Mouse (Mus musculus) layer of hippocampus, adult 2 months (tissue): ENCODE data around the gene Gart. TPM values are rescaled to one million over a fixed set of nuclear protein-coding genes. Genes with fewer than 3 reads are reported as not detected.

Source experiments
- DNase-seq, 2 experiments: peaks; one replicate each; pipeline ENCODE4 v3.0.0; 2022; ENCODE audit warnings: low spot score in 2 of 2
- H3K27ac ChIP-seq: fragments of 200-600 bp; 2 replicates; pipeline ENCODE4 v1.8.1; 2022
- H3K4me3 ChIP-seq: fragments of 200-600 bp; 2 replicates; pipeline ENCODE4 v1.8.1; 2022; ENCODE audit warnings: mild to moderate bottlenecking
- CTCF ChIP-seq: fragments of 200-600 bp; conservative IDR thresholded peaks from 2 replicates; pipeline ENCODE4 v1.8.1; 2022; ENCODE audit warnings: antibody characterized with exemption, mild to moderate bottlenecking, moderate library complexity
- total RNA-seq, 2 experiments: library from RNA; stranded (reverse); gene quantifications; 2 replicates each; pipeline ENCODE4 v1.2.3; 2021

Gart gene
- total RNA-seq, 2 experiments from 2014 or later = 52.9 to 54.3 TPM

DNA sequence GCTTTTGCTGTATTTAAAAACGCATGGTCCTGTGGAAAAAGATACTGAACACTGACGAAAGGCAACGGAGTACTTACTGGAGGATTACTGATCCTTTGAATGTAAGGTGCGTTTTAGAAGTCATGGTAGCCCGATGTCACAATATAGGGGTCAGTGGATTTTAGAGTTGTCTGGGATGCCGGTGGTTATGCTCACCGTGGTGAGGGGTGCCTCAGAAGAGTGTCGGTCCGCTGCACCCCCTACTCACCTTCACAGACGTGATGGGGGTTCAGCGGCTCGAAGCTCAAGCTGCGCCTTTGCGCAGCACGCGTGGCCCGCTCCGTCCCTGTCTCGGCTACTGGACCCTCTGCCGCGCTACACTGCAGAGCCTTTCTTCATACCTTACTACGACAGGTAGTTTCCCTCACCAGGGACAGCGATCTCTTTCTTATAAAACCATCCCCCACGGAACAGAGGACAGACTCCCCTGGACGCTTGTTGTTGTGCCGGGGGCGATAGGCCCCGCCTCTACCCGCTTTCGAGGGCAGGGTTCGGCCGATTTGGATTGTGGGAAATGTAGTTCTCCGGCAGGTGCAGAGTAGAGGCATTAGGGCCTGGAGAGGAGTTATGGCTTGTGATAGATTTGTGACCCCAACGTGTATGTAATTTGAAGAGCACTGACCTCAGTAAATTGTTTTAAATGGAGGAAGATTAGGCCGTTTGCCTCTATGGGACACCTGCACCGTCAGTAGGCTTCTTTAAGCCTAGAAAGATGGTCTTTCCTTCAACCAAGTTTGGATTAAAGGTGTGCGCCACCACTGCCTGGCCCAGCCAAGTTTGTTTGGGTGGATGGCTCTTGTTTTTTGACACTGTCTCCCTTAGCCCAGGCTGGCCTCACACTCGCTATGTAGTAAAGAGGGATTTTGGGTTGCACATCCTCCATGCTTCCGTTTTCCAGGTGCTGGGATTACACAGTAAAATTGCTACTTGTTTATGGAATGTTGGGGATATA, 27.9 kb downstream of the Gart start, which contains the start of gene Dnajc28:
TSS of gene Dnajc28 (minus strand) at position 516 of the 991 bp plus-strand sequence.
- peak within 1 kb of the TSS; percentile 66 for H3K4me3 ChIP-seq
- no peak for TF ChIP-seq CTCF
- H3K27ac ChIP-seq = peak within 1 kb of the TSS; percentile 96
- DNase-seq = peak; percentile 86 to 91

DNA sequence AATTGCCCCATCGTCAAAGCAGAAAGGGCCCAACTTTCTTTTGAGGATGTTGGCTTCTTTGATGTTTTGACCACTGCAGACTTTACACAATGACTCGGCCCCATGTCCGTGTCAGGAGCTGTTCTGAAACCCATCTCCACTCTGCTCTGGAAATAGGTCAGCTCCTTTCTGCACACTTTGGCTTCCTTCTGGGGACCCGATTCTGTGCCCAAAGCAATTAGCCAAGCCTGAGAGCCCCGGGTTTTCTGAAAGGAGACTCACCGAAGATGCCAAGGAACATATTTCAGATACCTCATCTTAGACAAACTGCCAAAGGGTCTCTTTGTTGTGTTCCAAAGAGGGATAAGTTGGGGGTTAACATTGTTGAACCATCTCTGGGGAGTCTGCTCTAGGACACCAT, 32.2 kb downstream of the Gart start:
- peak in 1 of 2 experiments; percentile 19 for DNase-seq
- H3K4me3 ChIP-seq = no peak overlapping the region
- H3K27ac ChIP-seq = no peak overlapping the region
- TF ChIP-seq CTCF = no peak

DNA sequence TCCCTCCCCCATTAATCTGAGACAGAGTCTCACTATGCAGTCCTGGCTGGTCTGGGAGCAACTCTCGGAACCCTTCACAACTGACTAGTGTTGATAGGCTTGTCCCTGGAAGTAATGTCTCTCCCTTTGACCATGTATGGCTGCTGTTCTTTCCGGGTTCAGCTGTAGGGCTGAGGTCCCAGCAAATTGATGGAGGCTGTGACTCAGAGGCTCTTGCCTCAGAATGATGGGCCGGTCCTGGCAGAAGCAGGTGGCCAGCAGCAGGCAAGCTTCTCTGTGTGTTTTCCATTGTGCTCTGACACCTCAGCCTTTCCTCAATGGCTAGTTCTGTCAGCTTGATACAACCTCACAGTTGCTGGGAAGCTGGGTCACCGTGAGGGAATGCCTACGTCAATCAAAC, 34.2 kb downstream of the Gart start:
- H3K4me3 ChIP-seq = no peak overlapping the region
- no peak for DNase-seq
- H3K27ac ChIP-seq = no peak overlapping the region
- TF ChIP-seq CTCF = no peak

DNA sequence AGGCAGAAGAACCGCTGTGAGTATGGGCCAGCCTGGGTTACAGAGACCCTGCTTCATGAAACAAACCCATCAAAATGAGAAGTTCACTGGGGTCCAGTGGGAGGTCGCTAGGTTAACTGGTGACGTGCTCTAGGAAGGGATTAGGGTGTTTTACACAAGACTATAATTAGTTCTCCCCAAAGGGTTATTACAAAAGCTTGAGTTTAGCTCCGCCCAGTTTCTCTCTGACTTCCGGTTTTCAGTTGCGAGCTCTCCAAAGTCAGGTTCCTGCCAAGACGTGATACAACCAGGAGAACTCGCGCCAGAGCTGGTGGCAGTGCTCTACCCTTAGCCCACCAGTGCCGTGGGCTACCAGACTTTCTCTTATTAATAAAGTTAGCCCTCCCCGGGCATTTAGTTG, 35.5 kb downstream of the Gart start:
- TF ChIP-seq CTCF = no peak
- Histone ChIP-seq H3K4me3 (no peak overlapping the region), H3K27ac (no peak overlapping the region)
- DNase-seq = no peak

DNA sequence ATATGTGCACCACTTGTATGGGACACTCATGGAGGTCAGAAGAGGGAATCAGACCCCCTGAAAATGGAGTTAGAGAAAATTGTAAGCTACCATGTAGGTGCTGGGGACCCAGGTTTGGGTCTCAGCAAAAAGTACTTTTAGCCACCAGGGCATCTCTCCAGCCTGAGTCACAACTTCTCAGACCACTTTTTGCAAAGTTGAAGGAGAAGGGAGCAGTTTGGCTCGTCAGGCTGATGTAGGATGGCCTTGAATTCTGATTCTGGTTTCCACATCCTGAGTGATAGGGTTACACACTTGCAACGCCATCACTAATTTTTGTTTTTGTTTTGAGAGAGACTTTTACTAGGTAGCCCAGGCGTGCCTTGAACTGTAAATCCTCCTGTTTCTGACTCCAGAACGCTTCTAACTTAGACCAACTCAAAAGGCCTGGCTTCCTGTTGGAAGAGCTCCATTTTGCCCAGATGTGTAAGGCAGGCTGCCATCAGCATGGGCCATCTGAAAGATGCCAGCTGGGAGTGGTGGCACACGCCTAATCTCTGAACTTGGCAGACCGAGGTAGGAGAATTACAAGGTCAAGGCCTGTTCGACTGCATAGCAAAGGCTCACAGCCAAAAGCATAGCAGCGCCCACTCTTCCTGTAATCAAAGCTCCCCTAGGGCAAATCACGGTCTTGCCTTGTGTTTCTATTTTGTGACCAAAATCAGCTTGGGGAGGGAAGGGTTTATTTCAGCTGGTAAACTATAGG, 37.1 kb downstream of the Gart start:
- no peak for DNase-seq
- Histone ChIP-seq H3K4me3 (no peak overlapping the region), H3K27ac (no peak overlapping the region)
- no peak for TF ChIP-seq CTCF

DNA sequence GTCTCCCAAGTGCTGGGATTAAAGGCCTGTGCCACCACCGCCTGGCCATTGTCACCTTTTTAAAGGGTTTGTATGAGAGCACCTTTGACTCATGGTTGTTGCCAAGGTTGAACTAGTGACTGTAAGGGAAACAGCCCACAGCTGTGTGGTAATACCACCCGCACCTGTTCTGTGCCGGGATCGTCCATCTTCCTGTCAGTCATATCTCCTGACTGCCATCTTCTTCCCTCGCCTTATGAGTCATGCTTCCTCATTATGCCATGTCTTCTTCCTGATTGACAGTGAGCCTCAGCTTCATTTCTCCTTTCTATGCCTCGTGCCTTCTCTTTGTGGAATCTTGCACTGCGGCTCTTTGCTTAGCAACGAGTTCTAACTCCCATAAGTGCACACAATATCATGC, 39.8 kb downstream of the Gart start:
- no peak for DNase-seq
- TF ChIP-seq CTCF = no peak
- Histone ChIP-seq H3K4me3 (no peak overlapping the region), H3K27ac (no peak overlapping the region)

DNA sequence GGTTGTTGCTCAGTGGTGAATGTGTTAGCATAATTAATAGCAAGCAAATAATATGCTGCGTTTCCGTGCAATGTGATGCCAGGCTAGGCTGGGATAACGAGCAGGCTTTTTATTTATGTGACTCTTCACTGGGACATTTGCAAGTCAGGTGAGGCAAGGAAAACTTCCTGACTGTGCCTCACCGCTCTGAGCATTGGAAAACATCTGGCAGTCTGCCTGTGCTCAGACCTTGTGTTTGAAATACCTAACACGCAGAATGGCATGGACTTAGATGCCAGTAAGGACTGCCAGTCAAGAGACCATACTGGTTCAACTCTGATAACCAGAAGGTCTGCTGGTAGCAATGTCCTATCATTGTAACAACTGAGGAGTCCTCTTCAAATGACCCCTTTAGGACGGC, 41.6 kb downstream of the Gart start:
- TF ChIP-seq CTCF = no peak
- Histone ChIP-seq H3K4me3 (no peak overlapping the region), H3K27ac (no peak overlapping the region)
- DNase-seq = no peak

DNA sequence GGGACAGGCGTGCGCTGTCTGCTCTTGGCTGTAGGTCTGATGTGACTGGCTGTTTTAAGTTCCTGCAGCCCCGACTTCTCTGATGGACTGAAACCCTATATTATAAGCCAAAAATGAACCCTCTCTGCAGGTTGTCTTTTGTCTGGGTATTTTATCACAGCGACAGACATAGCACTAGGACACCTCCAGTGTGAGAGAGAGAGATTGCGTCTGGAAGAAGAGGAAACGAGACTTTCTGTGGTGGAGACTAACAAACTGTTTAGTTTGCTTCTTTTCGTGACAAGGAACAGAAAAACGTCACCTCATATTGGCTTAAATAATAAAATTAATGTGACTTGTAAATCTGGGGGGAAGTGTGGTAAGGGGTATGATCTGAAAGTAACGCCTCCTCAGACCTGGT, 45.1 kb downstream of the Gart start:
- TF ChIP-seq CTCF = no peak
- H3K27ac ChIP-seq = no peak overlapping the region
- DNase-seq = no peak
- no peak overlapping the region for H3K4me3 ChIP-seq

DNA sequence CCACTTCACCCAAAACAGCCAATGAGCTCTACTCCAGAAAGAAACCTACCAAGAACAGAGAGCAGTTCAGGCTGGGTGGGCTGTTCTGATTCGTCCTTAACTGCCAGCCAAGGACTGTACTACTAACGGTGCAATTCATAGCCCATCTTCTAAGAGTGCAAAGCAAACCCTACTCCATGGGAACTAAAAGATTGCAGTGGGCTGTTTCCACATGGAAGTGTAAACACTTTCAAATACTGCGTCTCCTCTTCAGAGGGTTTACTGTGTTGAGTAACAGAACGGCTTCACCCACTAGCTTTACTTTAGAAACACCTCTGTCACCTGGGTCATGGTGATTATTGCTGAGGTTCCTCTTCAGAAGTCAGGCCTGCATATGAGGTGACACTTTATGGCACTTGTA, 45.7 kb downstream of the Gart start:
- TF ChIP-seq CTCF = no peak
- Histone ChIP-seq H3K4me3 (no peak overlapping the region), H3K27ac (no peak overlapping the region)
- DNase-seq = no peak

DNA sequence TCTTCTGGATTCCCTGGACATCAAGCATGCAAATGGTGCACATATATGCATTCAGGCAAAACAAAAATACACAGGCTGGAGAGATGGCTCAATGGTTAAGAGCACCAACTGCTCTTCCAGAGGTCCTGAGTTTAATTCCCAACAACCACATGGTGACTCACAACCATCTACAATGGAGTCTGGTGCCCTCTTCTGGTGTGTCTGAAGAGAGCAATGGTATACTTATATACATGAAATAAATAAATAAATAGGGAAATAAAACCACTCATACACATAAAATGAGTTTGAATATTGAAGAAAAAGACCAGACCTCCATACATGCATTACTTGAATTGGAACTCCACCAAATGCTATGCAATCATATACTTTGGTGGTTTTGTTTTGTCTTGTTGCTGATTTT, 47.5 kb downstream of the Gart start:
- peak; percentile 58 for TF ChIP-seq CTCF
- no peak for DNase-seq

DNA sequence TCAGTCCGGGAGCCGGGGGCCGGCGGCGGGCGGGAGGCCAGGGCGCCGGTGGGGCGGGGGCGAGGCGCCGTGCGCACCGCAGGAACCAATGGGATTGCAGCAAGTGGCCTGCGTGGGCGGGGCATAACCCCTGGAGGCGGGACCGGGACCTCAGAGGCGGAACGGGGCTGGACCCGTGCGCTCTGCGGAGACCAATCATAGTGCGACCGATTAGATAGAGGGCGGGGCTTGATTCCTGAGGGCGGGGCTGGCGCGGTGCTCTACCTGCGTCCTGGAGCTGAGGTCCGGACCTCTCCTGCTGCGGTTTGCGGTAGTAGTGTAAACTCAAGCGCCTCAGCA, 49.1 kb downstream of the Gart start, which contains the start of gene Tmem50b:
TSS of gene Tmem50b (minus strand) at position 129 of the 339 bp plus-strand sequence.
- H3K27ac ChIP-seq = peak within 1 kb of the TSS; percentile 95
- no peak for TF ChIP-seq CTCF
- DNase-seq = peak; percentile 99 to 100
- H3K4me3 ChIP-seq = peak within 1 kb of the TSS; percentile 85

More for the DNA sequence above, 47.5 kb downstream of the Gart start:
- Histone ChIP-seq H3K27ac (no peak overlapping the region), H3K4me3 (no peak overlapping the region)

DNA sequence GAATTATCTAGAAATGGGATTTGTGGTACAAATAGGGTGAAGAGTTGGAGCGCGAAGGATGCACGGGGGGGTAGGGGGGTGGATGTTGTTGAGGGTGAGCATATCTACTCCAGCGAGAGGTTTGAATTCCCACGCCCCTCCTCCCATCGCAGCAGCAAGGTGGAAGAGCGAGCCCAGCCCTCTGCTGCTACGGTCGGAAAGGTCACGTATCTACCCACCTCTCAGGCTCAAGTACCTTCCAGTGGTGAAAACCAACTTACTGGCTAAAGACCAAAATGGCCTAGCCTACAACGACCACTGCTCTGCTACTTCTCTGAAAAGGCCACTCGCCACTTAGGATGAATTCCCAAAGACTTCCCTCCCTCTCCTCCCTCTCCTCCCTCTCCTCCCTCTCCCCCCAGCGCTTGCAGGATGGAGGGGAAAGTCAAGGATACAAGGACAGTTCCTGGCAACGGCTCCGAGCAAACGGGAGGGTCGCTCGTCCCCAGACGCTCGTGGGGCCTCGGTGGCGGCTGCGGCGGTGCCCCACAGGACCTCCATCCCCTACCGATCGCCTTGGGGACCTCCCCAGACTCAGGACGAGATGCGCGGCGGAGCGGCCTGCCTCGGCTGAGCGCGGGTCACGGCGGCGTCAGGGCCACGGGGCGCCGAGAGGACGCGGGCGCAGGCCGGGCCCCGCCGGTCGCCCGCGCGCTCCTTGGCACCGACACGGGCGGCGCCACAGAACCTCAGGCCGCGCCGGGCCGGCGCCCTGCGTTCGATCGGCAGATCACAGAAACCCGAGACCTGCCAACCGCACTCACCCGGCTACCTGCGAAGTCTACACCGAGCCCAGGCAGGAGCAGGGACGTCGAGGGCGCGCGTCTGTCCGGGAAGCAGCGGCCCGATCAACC, 49.7 kb downstream of the Gart start:
- H3K27ac ChIP-seq = peak overlapping the region; percentile 95
- TF ChIP-seq CTCF = no peak
- peak overlapping the region; percentile 85 for H3K4me3 ChIP-seq
- peak; percentile 13 to 30 for DNase-seq

DNA sequence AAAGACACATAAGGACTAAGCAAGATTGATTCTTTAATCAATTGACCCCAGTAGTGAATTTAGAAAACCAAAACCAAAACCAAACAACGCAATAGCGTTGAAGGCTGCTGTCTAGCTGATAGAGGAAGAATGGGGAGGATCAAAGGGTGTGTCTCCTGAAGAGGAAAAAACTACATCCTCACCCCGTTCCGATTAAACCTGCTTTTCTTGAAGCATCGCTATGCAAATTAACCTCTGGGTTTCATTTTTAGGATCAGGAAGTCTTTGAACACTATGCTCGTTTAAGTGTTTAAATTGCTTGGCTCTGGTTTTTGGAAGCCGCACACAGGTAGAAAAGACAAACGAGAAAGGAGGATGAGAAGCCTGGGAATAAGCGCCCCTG, 50.4 kb downstream of the Gart start:
- no peak overlapping the region for H3K27ac ChIP-seq
- peak overlapping the region; percentile 85 for H3K4me3 ChIP-seq
- no peak for DNase-seq
- no peak for TF ChIP-seq CTCF
